Mouse (Mus musculus): Measurements from ENCODE around the gene Dpp6. TPM values are rescaled to one million over a fixed set of nuclear protein-coding genes. Genes with fewer than 3 reads are reported as not detected.

Dpp6 gene
- total and polyA plus RNA-seq, 3 experiments: not detected

DNA sequence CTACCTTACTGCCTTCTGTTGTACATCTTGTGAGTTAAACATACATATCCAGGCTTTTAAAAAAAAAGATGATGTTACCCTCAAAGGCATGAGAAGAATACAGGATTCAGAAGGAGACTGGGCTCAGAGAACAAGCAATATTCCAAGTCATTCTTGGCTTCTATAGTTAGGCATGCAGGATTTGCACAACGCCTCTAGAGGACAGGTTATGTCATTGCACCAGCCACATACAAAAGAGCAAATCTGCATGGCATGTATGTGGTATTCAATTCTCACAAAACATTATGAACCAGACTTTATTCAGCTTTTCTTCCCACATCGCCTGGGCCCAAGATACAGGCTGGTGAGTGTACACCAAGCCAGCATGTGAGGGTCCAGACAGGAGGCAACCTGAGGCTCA, 907.5 kb downstream of the Dpp6 start:
- Histone ChIP-seq H3K9ac (ENCODE audit: control insufficient read depth, low read depth, low read length, poor library complexity, severe bottlenecking) (no peak overlapping the region), H3K36me3 (ENCODE audit: control insufficient read depth in 1 of 2, insufficient read depth in 2 of 2, low read length in 2 of 2) (no peaks in the 10 kb centered on the region), H3K4me3 (ENCODE audit: control insufficient read depth in 1 of 2, insufficient read depth in 1 of 2, low read depth in 2 of 2, low read length in 2 of 2) (no peak overlapping the region), H3K9me3 (replicated peaks; ENCODE audit: insufficient read depth, low read length) (no peaks in the 10 kb centered on the region), H3K27me3 (ENCODE audit: control insufficient read depth in 1 of 2, insufficient read depth in 2 of 2, low read length in 2 of 2) (no peaks in the 10 kb centered on the region), H3K79me2 (ENCODE audit: control insufficient read depth, insufficient read depth, low read length, poor library complexity) (no peaks in the 10 kb centered on the region), H3K4me1 (ENCODE audit: control insufficient read depth in 1 of 2, insufficient read depth in 2 of 2, low read length in 2 of 2) (no peaks in the 10 kb centered on the region), H3K27ac (ENCODE audit: control insufficient read depth, low read depth, low read length) (no peak overlapping the region)
- TF ChIP-seq CTCF (IDR thresholded peaks at IDR 0.05 in 2 of 3, conservative IDR thresholded peaks at IDR 0.05 in 1 of 3; ENCODE audit: control insufficient read depth in 1 of 3, insufficient read depth in 1 of 3, low read depth in 2 of 3, low read length in 3 of 3, poor library complexity in 1 of 3, severe bottlenecking in 1 of 3): peak; percentile 12 to 69 (median 45); a peak in 4 of 6 replicates
- no peak for TF ChIP-seq CHD1 (IDR thresholded peaks at IDR 0.05; ENCODE audit: low read depth, low read length)
- no peak for TF ChIP-seq MXI1 (IDR thresholded peaks at IDR 0.05; ENCODE audit: low read depth, low read length)
- no peak for TF ChIP-seq TCF12 (IDR thresholded peaks at IDR 0.05; ENCODE audit: low read depth, low read length)
- no peak for TF ChIP-seq JUND (IDR thresholded peaks at IDR 0.05; ENCODE audit: low read depth, low read length)
- no peak for TF ChIP-seq HCFC1 (IDR thresholded peaks at IDR 0.05; ENCODE audit: low read depth, low read length)
- no peak for DNase-seq (ENCODE audit: low read depth, low spot score)

DNA sequence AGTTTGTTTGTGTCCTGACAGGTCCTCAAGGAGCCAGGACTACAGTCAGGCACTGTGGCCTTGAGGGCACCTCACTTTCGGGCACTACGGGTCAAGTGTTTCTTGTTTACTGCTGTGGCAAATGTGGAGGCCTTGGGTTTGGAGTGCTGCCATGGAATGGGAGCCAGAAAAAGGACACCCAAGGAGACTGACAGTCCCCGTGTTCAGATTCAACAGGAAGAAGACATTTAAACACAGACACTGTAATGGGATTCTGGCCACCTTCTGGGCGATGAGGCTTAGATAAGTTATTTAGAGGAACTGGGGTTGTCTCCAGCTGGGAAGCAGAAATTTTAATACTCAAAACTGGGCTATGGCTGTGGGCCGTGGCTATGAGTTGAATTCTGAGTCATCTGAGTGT, 913.7 kb downstream of the Dpp6 start:
- no peaks in the 10 kb centered on the region for H3K27me3 ChIP-seq (ENCODE audit: control insufficient read depth in 1 of 2, insufficient read depth in 2 of 2, low read length in 2 of 2)
- no peak for DNase-seq (ENCODE audit: low read depth, low spot score)
- H3K9ac ChIP-seq (ENCODE audit: control insufficient read depth, low read depth, low read length, poor library complexity, severe bottlenecking): no peak overlapping the region
- TF ChIP-seq SMC3 (IDR thresholded peaks at IDR 0.05; ENCODE audit: low read depth, low read length): no peak
- no peaks in the 10 kb centered on the region for H3K4me1 ChIP-seq (ENCODE audit: control insufficient read depth in 1 of 2, insufficient read depth in 2 of 2, low read length in 2 of 2)
- no peaks in the 10 kb centered on the region for H3K36me3 ChIP-seq (ENCODE audit: control insufficient read depth in 1 of 2, insufficient read depth in 2 of 2, low read length in 2 of 2)
- H3K79me2 ChIP-seq (ENCODE audit: control insufficient read depth, insufficient read depth, low read length, poor library complexity): no peaks in the 10 kb centered on the region
- H3K4me3 ChIP-seq (ENCODE audit: control insufficient read depth in 1 of 2, insufficient read depth in 1 of 2, low read depth in 2 of 2, low read length in 2 of 2): no peak overlapping the region
- no peak overlapping the region for H3K27ac ChIP-seq (ENCODE audit: control insufficient read depth, low read depth, low read length)
- H3K9me3 ChIP-seq (replicated peaks; ENCODE audit: insufficient read depth, low read length): no peaks in the 10 kb centered on the region

DNA sequence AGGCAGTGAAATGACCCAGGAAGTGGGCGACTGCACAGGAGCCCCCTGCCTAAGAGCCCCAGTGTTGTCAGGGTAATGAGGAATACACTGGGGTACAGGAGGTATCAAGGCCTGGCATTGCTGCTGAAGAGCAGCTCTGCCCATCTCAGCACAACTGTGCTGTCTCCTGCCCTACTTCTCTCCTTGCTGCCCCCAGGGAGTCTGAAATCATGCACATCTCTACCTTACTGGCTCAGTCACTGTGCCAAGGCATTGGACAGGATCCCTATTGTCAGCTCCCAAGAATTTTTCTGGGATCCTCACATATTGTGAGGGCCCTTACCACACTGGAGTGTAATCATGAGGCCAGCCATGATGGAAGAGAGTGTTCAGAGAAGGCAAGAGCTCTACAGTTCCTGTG, 914.4 kb downstream of the Dpp6 start:
- Histone ChIP-seq H3K79me2 (ENCODE audit: control insufficient read depth, insufficient read depth, low read length, poor library complexity) (no peaks in the 10 kb centered on the region), H3K36me3 (ENCODE audit: control insufficient read depth in 1 of 2, insufficient read depth in 2 of 2, low read length in 2 of 2) (no peaks in the 10 kb centered on the region), H3K27me3 (ENCODE audit: control insufficient read depth in 1 of 2, insufficient read depth in 2 of 2, low read length in 2 of 2) (no peaks in the 10 kb centered on the region), H3K9me3 (replicated peaks; ENCODE audit: insufficient read depth, low read length) (no peaks in the 10 kb centered on the region), H3K9ac (ENCODE audit: control insufficient read depth, low read depth, low read length, poor library complexity, severe bottlenecking) (no peak overlapping the region), H3K4me3 (ENCODE audit: control insufficient read depth in 1 of 2, insufficient read depth in 1 of 2, low read depth in 2 of 2, low read length in 2 of 2) (no peak overlapping the region), H3K27ac (ENCODE audit: control insufficient read depth, low read depth, low read length) (no peak overlapping the region), H3K4me1 (ENCODE audit: control insufficient read depth in 1 of 2, insufficient read depth in 2 of 2, low read length in 2 of 2) (no peaks in the 10 kb centered on the region)
- DNase-seq (ENCODE audit: low read depth, low spot score): no peak
- TF ChIP-seq NELFE (IDR thresholded peaks at IDR 0.05; ENCODE audit: low read depth, low read length) (no peak), ELF1 (IDR thresholded peaks at IDR 0.05; ENCODE audit: low read depth, low read length) (no peak), CHD1 (IDR thresholded peaks at IDR 0.05; ENCODE audit: low read depth, low read length) (no peak), USF1 (IDR thresholded peaks at IDR 0.05; ENCODE audit: low read depth, low read length) (no peak), ZNF384 (IDR thresholded peaks at IDR 0.05; ENCODE audit: low read depth, low read length) (no peak), CTCF (IDR thresholded peaks at IDR 0.05 in 2 of 3, conservative IDR thresholded peaks at IDR 0.05 in 1 of 3; ENCODE audit: control insufficient read depth in 1 of 3, insufficient read depth in 1 of 3, low read depth in 2 of 3, low read length in 3 of 3, poor library complexity in 1 of 3, severe bottlenecking in 1 of 3) (no peak), MYB (IDR thresholded peaks at IDR 0.05; ENCODE audit: low read depth, low read length) (no peak), TBP (IDR thresholded peaks at IDR 0.05; ENCODE audit: low read depth, low read length) (no peak), POLR2AphosphoS2 (IDR thresholded peaks at IDR 0.05; ENCODE audit: low read length) (no peak), UBTF (IDR thresholded peaks at IDR 0.05; ENCODE audit: borderline replicate concordance, insufficient read depth, low read depth, low read length) (no peak)

Measured in MEL (cell line).